Mouse (Mus musculus) hindbrain, postnatal 0 days (tissue): Measurements from ENCODE around the gene Paxx. TPM values are rescaled to one million over a fixed set of nuclear protein-coding genes. Genes with fewer than 3 reads are reported as not detected.
A peak's percentile ranks its signal among the peaks of the same experiment; 100 is the strongest.

Source experiments
- ATAC-seq: fragments of 200-750 bp; cut with Nextera tagmentation; 2 replicates; pipeline ENCODE4 v1.8.0; 2017; ENCODE audit warnings: mild to moderate bottlenecking, moderate TSS enrichment, moderate library complexity
- DNase-seq: peaks from one replicate; pipeline ENCODE4 v3.0.0-alpha.2; 2015; ENCODE audit warnings: low spot score
- H3K27ac ChIP-seq: fragments of 300-500 bp; sonication (generic); 2 replicates; pipeline ENCODE4 v1.5.1; 2014; ENCODE audit warnings: mild to moderate bottlenecking
- H3K27me3 ChIP-seq: fragments of 300-500 bp; sonication (generic); 2 replicates; pipeline ENCODE4 v1.6.1; 2014; ENCODE audit warnings: low read length, mixed read lengths; ENCODE audit not compliant: insufficient read depth
- H3K36me3 ChIP-seq: fragments of 300-500 bp; sonication (generic); 2 replicates; pipeline ENCODE4 v1.6.1; 2014; ENCODE audit warnings: low read length, mixed read lengths; ENCODE audit not compliant: insufficient read depth
- H3K4me1 ChIP-seq: fragments of 300-500 bp; sonication (generic); 2 replicates; pipeline ENCODE4 v1.6.1; 2014; ENCODE audit warnings: antibody characterized with exemption, low read length, mixed read lengths; ENCODE audit not compliant: insufficient read depth
- H3K4me2 ChIP-seq: fragments of 300-500 bp; sonication (generic); 2 replicates; pipeline ENCODE4 v1.6.1; 2014; ENCODE audit warnings: low read depth, mild to moderate bottlenecking, low read length, moderate library complexity, mixed read lengths
- H3K4me3 ChIP-seq: fragments of 300-500 bp; sonication (generic); 2 replicates; pipeline ENCODE4 v1.5.1; 2014; ENCODE audit warnings: low read length
- H3K9ac ChIP-seq: fragments of 300-500 bp; sonication (generic); replicated peaks from 2 replicates; pipeline ENCODE4 v1.6.1; 2014; ENCODE audit warnings: mild to moderate bottlenecking, low read length, moderate library complexity, mixed read lengths
- H3K9me3 ChIP-seq: fragments of 300-500 bp; sonication (generic); 2 replicates; pipeline ENCODE4 v1.6.1; 2016; ENCODE audit warnings: low read length, mixed read lengths
- CTCF ChIP-seq: IDR thresholded peaks from 2 replicates; pipeline ENCODE4 v1.5.1; 2016; ENCODE audit warnings: antibody characterized with exemption, control low read depth, low read depth
- WGBS: fragments of 180-500 bp; shearing (Covaris S2); extraction: QIAGEN DNeasy Blood & Tissue Kit; methylation state at CpG from one replicate; pipeline ENCODE4 v1.1.7; 2014; 5-methylcytosine and 5-hydroxymethylcytosine counted together
- polyA plus RNA-seq: library from polyadenylated mRNA; unstranded; fragments of >200 nt; fragmentation: Nextera tagmentation; extraction: Ambion mirVana; gene quantifications from 2 replicates; pipeline ENCODE4 v1.2.1, GENCODE M21; 2015
- total RNA-seq: library from RNA; depleted of rRNA; stranded (reverse); fragments of >200 nt; gene quantifications from 2 replicates; pipeline ENCODE4 v1.2.3, GENCODE M21; 2014

Gene Paxx
- total and polyA plus RNA-seq, 2 experiments from 2014 or later, result 141 to 187 TPM

DNA sequence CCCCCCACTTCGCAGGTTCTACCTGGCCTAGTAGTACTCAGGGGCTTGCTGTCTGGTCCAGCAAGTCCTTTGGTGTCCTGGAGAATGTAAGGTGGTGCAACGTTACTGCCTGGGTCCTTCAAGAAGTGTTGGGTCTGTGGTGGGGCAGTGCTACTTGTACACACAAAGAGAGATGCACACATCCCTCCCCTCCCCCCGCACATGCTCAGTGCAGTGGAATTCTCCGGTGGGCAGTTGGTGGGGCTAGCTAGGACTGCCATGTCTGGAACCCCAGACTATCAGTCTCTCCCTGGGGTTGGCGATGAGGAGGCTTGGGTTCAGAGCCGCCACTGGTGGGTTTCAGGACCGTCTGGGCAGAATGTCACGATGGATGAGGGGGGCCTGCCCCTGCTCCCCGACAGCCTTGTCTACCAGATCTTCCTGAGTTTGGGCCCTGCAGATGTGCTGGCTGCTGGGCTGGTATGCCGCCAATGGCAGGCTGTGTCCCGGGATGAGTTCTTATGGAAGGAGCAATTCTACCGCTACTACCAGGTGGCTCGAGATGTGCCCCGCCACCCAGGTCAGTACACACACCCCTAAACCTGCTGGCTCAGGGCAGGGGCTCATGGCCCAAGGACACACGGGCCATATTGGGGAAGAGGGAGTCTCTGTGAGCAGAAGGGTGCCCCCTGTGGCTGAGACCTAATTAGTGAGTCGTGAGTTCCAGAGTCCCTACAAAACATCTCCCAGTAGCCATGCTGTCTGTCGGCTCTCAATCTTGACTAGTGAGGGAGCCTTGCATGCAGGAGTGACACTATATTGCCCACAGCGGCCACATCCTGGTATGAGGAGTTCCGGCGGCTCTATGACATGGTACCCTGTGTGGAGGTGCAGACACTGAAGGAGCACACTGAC lies 40.9 kb upstream of the Paxx start, which contains the start of gene C8g:
TSS of gene C8g (minus strand) at position 127 of the 894 bp plus-strand sequence.
- WGBS, result 72% methylated on average over 20 of the region's 20 CpGs
- H3K9me3 ChIP-seq, result no peaks in the 10 kb centered on the region
- H3K36me3 ChIP-seq, result peaks cover 28% of the 10 kb centered on the region; the same call in 1 of the 2 replicates
- H3K4me2 ChIP-seq, result peak within 1 kb of the TSS; percentile 94
- no peak for ATAC-seq
- H3K4me1 ChIP-seq, result peaks cover 14% of the 10 kb centered on the region
- no peaks in the 10 kb centered on the region for H3K27me3 ChIP-seq
- peak; percentile 19 for DNase-seq
- peak within 1 kb of the TSS; percentile 90 for H3K27ac ChIP-seq
- H3K9ac ChIP-seq, result peak within 1 kb of the TSS; percentile 88
- peak within 1 kb of the TSS; percentile 69 for H3K4me3 ChIP-seq
- TF ChIP-seq CTCF, result no peak

DNA sequence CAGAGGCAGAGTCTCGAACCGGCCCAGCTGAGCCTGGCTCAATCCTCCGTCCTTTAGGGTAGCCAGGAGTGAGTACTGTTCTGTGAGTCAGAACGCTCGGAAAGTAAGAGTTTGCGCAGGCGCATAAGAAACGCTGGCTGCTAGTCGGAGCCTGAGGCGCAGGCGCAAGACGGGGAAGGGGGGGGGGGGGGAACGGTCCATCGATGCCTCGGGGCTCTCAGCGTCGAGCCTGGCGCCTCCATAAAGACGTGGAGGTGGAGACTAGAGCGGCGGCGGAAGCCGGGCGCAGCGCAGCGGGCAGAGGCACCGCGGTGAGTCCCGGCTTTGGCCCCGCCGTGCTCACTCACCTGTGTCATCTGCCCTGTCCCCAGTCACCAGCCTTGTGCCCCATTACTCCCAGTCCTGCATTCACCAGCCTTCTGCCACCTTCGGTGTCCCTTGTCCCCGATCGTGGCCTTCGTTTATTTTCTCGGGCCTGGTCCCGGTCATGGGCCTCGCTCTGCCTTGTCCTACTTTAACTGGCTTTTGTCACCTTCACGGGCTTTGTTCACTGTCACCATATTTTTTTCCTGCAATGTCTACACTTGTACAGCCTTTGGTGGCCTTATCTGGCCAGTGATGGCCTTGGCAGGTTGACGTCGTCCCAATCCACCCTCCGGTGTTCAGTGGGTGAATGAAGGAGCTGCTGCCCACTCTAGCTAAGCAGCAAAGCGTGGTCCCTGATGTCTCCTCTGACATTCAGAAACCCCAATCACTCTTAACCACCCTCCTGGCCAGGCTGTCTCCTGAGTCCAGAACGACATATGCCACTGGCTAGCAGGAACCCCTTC lies 39.9 kb upstream of the Paxx start, which contains the start of gene Fbxw5:
TSS of gene Fbxw5 (plus strand) at position 175 of the 830 bp plus-strand sequence.
- Histone ChIP-seq H3K9ac (peak within 1 kb of the TSS; percentile 88), H3K27me3 (no peaks in the 10 kb centered on the region), H3K36me3 (peaks cover 28% of the 10 kb centered on the region; the same call in 1 of the 2 replicates), H3K4me2 (peak within 1 kb of the TSS; percentile 94), H3K9me3 (no peaks in the 10 kb centered on the region), H3K4me3 (peak within 1 kb of the TSS; percentile 69), H3K27ac (peak within 1 kb of the TSS; percentile 90), H3K4me1 (peaks cover 14% of the 10 kb centered on the region)
- TF ChIP-seq CTCF, result no peak
- ATAC-seq (peak; percentile 91), DNase-seq (peak; percentile 98)
- WGBS, result under 1% methylated on average over 42 of the region's 44 CpGs

DNA sequence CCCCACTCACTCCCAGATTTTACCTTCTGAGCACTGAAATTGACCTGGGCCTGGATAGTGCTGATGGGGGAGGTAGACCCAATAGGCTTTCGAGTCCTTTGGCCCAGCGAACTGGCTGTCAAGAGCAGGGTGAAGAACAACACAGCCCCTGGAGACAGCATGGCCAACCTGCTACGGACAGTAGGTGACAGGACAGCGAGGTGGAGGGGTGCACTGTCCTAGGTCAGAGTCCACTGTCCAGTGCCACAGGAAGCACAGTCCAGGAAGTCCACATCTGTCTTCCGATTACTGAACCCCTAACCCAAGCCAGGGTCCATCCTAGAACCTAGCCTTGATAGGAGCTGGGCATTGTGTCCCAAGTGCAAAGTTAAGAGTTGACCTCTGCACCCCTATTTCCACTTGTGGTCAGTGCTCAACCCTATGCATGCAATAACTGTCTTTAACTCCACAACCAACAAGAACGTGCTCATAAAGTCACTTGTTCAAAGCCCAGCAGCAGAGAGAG lies 39.2 kb upstream of the Paxx start:
- no peak for TF ChIP-seq CTCF
- WGBS, result 74% methylated on average over 6 of the region's 6 CpGs

GRCm38 (mm10) chr2:25498622-25499478 lies 38.0 kb upstream of the Paxx start:
- H3K4me1 ChIP-seq, result peaks cover 14% of the 10 kb centered on the region
- H3K9me3 ChIP-seq, result no peaks in the 10 kb centered on the region
- no peak overlapping the region for H3K4me3 ChIP-seq
- H3K36me3 ChIP-seq, result peaks cover 13% of the 10 kb centered on the region; the same call in 1 of the 2 replicates
- no peaks in the 10 kb centered on the region for H3K27me3 ChIP-seq
- no peak overlapping the region for H3K9ac ChIP-seq
- DNase-seq, result no peak
- TF ChIP-seq CTCF, result no peak
- H3K4me2 ChIP-seq, result no peak overlapping the region
- no peak for ATAC-seq
- H3K27ac ChIP-seq, result no peak overlapping the region
- 72% methylated on average over 15 of the region's 15 CpGs for WGBS

More for the DNA sequence above, 39.2 kb upstream of the Paxx start:
- Histone ChIP-seq H3K9ac (peak overlapping the region; percentile 44), H3K4me1 (peaks cover 14% of the 10 kb centered on the region), H3K4me2 (peak overlapping the region; percentile 94), H3K36me3 (peaks cover 24% of the 10 kb centered on the region; the same call in 1 of the 2 replicates), H3K9me3 (no peaks in the 10 kb centered on the region), H3K27ac (peak overlapping the region; percentile 74), H3K27me3 (no peaks in the 10 kb centered on the region), H3K4me3 (peak overlapping the region; percentile 69)
- ATAC-seq (peak; percentile 13; the same call in 1 of the 2 replicates), DNase-seq (no peak)

DNA sequence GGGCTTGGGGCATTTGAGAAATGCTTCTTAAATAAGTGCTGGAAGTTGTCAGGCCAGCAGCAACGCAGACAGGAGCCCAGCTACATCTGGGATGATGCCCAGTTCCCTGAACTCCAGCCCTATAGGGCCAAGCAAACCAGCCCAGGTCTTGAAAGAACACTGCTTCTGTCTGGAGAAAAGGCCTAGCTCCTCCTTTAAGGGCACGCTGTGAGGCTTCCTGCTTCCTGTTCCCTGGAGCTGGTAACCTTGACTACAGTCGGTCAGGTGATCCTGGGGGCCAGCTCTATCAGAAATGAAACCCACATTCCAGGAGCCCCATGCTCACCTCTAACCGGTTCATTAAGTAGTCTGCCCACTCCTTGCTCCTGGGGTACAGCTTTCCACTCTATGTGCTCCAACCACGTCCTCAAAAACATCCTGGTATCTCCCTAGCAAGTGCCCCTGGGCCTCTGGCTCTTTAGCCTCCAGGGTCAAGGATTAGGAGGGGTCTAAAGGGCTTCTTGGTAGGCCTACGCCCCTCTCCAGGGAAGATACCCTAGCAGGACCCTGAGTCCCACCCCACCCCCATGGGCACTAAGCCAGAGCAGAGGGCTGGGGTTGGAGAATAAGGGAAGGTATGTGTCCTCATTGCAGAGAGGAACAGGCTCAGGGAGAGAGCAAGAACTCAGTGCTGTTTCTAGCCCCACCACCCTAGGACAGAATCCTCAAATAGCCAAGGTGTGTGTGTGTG lies 37.1 kb upstream of the Paxx start:
- WGBS, result 53% methylated on average over 6 of the region's 6 CpGs
- H3K27ac ChIP-seq, result peak overlapping the region; percentile 38; the same call in 1 of the 2 replicates
- no peak for DNase-seq

More for the DNA sequence above, 37.1 kb upstream of the Paxx start:
- no peak for TF ChIP-seq CTCF
- no peak overlapping the region for H3K4me2 ChIP-seq
- H3K9ac ChIP-seq, result no peak overlapping the region
- no peak for ATAC-seq
- no peaks in the 10 kb centered on the region for H3K27me3 ChIP-seq
- H3K4me3 ChIP-seq, result no peak overlapping the region
- H3K4me1 ChIP-seq, result peaks cover 14% of the 10 kb centered on the region
- peaks cover 5% of the 10 kb centered on the region; the same call in 1 of the 2 replicates for H3K36me3 ChIP-seq
- no peaks in the 10 kb centered on the region for H3K9me3 ChIP-seq
